Mouse (Mus musculus): ENCODE data around the gene Sdhaf3. TPM values are rescaled to one million over a fixed set of nuclear protein-coding genes. Genes with fewer than 3 reads are reported as not detected.

The Sdhaf3 gene
- polyA plus RNA-seq, 1 experiment from 2014 or later = 5.1 TPM

DNA sequence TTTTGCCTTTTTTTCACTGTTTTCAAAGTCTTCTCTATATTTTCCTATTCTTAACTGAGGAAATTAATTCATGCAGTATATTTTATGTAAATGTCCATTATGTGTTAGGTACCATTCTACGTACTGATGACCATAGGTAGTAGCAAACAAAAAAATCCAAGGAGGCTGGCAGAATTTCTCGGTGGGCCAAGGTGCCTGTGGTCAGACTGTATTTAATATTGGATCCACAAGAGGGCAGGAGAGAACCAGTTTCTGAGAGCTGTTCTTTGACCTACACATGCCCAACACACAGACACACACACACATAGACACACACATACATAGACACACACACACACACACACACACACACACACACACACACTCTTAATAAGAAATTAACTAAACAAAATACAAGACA, 48.2 kb downstream of the Sdhaf3 start:
- Histone ChIP-seq H3K27me3 (ENCODE audit: control insufficient read depth, insufficient read depth, low read length) (no peaks in the 10 kb centered on the region), H3K4me3 (replicated peaks; ENCODE audit: low read length) (no peak overlapping the region), H3K4me1 (ENCODE audit: control insufficient read depth, insufficient read depth, low read length) (no peaks in the 10 kb centered on the region), H3K4me2 (ENCODE audit: low read depth, low read length) (no peak overlapping the region), H3K9me3 (replicated peaks; ENCODE audit: control insufficient read depth, low read length) (no peaks in the 10 kb centered on the region), H3K9ac (ENCODE audit: low read length) (no peak overlapping the region), H3K36me3 (ENCODE audit: control insufficient read depth, insufficient read depth, low read length) (no peaks in the 10 kb centered on the region), H3K27ac (ENCODE audit: low read length) (no peak overlapping the region)
- ATAC-seq (ENCODE audit: insufficient read depth, low FRiP score) = no peak
- 54% methylated on average over 2 of the region's 2 CpGs for WGBS

DNA sequence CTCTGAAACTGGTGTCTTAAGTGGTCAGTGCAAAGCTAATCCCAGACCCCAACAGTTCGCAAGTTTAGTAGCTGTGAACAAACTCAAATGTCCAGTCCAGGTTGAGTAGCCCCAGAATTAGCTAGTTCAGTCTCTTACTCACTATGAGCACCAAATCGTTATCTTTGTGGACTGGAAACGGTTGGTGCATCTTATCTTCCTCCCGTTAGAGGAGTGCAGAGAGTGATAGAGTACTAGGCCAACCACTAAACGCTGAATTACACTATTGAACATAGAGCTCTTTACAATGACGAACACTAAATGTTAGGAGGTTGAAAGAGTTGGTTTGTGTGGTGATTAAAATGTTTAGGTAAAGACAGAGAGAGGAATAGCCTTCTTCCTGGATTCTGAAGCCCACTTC, 82.3 kb downstream of the Sdhaf3 start:
- 88% methylated on average over 6 of the region's 6 CpGs for WGBS
- ATAC-seq (ENCODE audit: insufficient read depth, low FRiP score) = no peak
- no peaks in the 10 kb centered on the region for H3K36me3 ChIP-seq (ENCODE audit: control insufficient read depth, insufficient read depth, low read length)

DNA sequence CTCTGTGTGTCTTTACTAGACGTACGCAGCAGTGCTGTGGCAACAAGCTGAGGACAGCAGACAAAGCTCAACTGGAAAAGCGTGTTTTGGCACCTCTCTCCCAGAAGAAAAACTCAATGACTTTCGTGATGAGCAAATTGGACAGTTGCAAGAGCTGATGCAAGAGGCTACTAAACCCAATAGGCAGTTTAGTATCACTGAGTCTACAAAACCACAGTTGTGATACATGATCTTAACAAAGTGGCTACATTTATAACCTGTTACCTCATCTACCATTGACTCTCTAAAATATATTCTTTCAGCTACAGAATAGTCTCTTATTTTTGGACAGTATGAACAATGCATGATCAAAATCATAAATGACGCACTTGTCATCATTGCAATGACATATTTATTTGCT, 83.0 kb downstream of the Sdhaf3 start:
- H3K27ac ChIP-seq (ENCODE audit: low read length) = no peak overlapping the region
- no peak overlapping the region for H3K4me3 ChIP-seq (replicated peaks; ENCODE audit: low read length)
- no peaks in the 10 kb centered on the region for H3K27me3 ChIP-seq (ENCODE audit: control insufficient read depth, insufficient read depth, low read length)
- no peaks in the 10 kb centered on the region for H3K9me3 ChIP-seq (replicated peaks; ENCODE audit: control insufficient read depth, low read length)
- ATAC-seq (ENCODE audit: insufficient read depth, low FRiP score) = no peak
- H3K36me3 ChIP-seq (ENCODE audit: control insufficient read depth, insufficient read depth, low read length) = no peaks in the 10 kb centered on the region
- H3K4me2 ChIP-seq (ENCODE audit: low read depth, low read length) = no peak overlapping the region
- WGBS = 78% methylated on average over 5 of the region's 5 CpGs
- no peak overlapping the region for H3K9ac ChIP-seq (ENCODE audit: low read length)
- no peaks in the 10 kb centered on the region for H3K4me1 ChIP-seq (ENCODE audit: control insufficient read depth, insufficient read depth, low read length)

More for the DNA sequence above, 82.3 kb downstream of the Sdhaf3 start:
- Histone ChIP-seq H3K27me3 (ENCODE audit: control insufficient read depth, insufficient read depth, low read length) (no peaks in the 10 kb centered on the region), H3K9ac (ENCODE audit: low read length) (no peak overlapping the region), H3K4me3 (replicated peaks; ENCODE audit: low read length) (no peak overlapping the region), H3K4me2 (ENCODE audit: low read depth, low read length) (no peak overlapping the region), H3K9me3 (replicated peaks; ENCODE audit: control insufficient read depth, low read length) (no peaks in the 10 kb centered on the region), H3K4me1 (ENCODE audit: control insufficient read depth, insufficient read depth, low read length) (no peaks in the 10 kb centered on the region), H3K27ac (ENCODE audit: low read length) (no peak overlapping the region)

GRCm38 (mm10) chr6:7041912-7042311, 86.1 kb downstream of the Sdhaf3 start:
- Histone ChIP-seq H3K4me2 (ENCODE audit: low read depth, low read length) (no peak overlapping the region), H3K9me3 (replicated peaks; ENCODE audit: control insufficient read depth, low read length) (no peaks in the 10 kb centered on the region), H3K27me3 (ENCODE audit: control insufficient read depth, insufficient read depth, low read length) (no peaks in the 10 kb centered on the region), H3K9ac (ENCODE audit: low read length) (no peak overlapping the region), H3K27ac (ENCODE audit: low read length) (no peak overlapping the region), H3K36me3 (ENCODE audit: control insufficient read depth, insufficient read depth, low read length) (no peaks in the 10 kb centered on the region), H3K4me1 (ENCODE audit: control insufficient read depth, insufficient read depth, low read length) (no peaks in the 10 kb centered on the region), H3K4me3 (replicated peaks; ENCODE audit: low read length) (no peak overlapping the region)
- WGBS = 79% methylated on average over 1 of the region's 1 CpGs
- ATAC-seq (ENCODE audit: insufficient read depth, low FRiP score) = no peak

GRCm38 (mm10) chr6:7062819-7063218, 107.0 kb downstream of the Sdhaf3 start:
- Histone ChIP-seq H3K9ac (ENCODE audit: low read length) (no peak overlapping the region), H3K36me3 (ENCODE audit: control insufficient read depth, insufficient read depth, low read length) (no peaks in the 10 kb centered on the region), H3K4me2 (ENCODE audit: low read depth, low read length) (no peak overlapping the region), H3K4me1 (ENCODE audit: control insufficient read depth, insufficient read depth, low read length) (no peaks in the 10 kb centered on the region), H3K27ac (ENCODE audit: low read length) (no peak overlapping the region), H3K9me3 (replicated peaks; ENCODE audit: control insufficient read depth, low read length) (no peaks in the 10 kb centered on the region), H3K27me3 (ENCODE audit: control insufficient read depth, insufficient read depth, low read length) (no peaks in the 10 kb centered on the region), H3K4me3 (replicated peaks; ENCODE audit: low read length) (no peak overlapping the region)
- ATAC-seq (ENCODE audit: insufficient read depth, low FRiP score) = no peak
- WGBS = 90% methylated on average over 3 of the region's 3 CpGs

DNA sequence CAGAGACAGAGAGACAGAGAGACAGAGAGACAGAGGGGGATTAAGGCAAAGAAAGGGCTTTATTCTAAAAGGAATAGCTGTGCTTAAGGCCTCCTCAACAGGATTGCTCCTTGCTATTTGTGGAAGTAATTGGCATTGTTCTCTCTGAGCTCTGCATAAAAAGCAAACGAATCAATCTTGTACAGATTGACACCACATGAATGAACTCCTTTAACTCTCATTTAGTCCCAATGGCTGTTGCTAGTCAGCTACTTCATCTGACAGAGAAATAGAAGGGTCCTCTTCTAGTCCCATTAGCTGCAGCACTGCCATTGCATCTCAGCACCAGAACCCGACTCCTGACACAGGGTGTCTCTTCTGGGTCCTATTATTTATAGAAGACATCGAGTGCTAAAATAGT, 113.0 kb downstream of the Sdhaf3 start:
- H3K9ac ChIP-seq (ENCODE audit: low read length) = no peak overlapping the region
- no peak for ATAC-seq (ENCODE audit: insufficient read depth, low FRiP score)
- WGBS = 67% methylated on average over 3 of the region's 3 CpGs
- no peaks in the 10 kb centered on the region for H3K9me3 ChIP-seq (replicated peaks; ENCODE audit: control insufficient read depth, low read length)
- no peak overlapping the region for H3K27ac ChIP-seq (ENCODE audit: low read length)
- H3K4me1 ChIP-seq (ENCODE audit: control insufficient read depth, insufficient read depth, low read length) = no peaks in the 10 kb centered on the region
- H3K36me3 ChIP-seq (ENCODE audit: control insufficient read depth, insufficient read depth, low read length) = no peaks in the 10 kb centered on the region
- no peak overlapping the region for H3K4me2 ChIP-seq (ENCODE audit: low read depth, low read length)
- H3K4me3 ChIP-seq (replicated peaks; ENCODE audit: low read length) = no peak overlapping the region
- H3K27me3 ChIP-seq (ENCODE audit: control insufficient read depth, insufficient read depth, low read length) = no peaks in the 10 kb centered on the region

DNA sequence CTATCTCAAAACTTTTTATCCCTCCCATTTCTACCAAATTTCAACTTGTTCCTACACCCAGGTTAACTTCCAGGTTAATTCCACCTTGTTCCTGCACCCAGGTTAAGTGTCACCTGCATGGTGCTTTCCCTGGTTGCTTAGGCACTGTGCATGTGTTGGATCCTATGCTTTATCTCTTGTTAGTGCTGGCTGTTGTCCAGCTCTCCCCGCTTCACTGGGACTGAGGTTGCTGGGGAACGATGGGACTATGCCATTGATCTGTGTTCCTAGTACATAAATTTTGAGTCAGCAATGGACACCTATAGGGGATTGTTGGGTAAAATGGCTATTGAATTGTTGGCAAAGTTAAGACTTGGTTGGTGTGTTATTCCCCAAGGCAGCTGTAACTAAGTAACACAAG, 113.7 kb downstream of the Sdhaf3 start:
- Histone ChIP-seq H3K27me3 (ENCODE audit: control insufficient read depth, insufficient read depth, low read length) (no peaks in the 10 kb centered on the region), H3K9ac (ENCODE audit: low read length) (no peak overlapping the region), H3K9me3 (replicated peaks; ENCODE audit: control insufficient read depth, low read length) (no peaks in the 10 kb centered on the region), H3K27ac (ENCODE audit: low read length) (no peak overlapping the region), H3K4me2 (ENCODE audit: low read depth, low read length) (no peak overlapping the region), H3K4me3 (replicated peaks; ENCODE audit: low read length) (no peak overlapping the region), H3K36me3 (ENCODE audit: control insufficient read depth, insufficient read depth, low read length) (no peaks in the 10 kb centered on the region), H3K4me1 (ENCODE audit: control insufficient read depth, insufficient read depth, low read length) (no peaks in the 10 kb centered on the region)
- ATAC-seq (ENCODE audit: insufficient read depth, low FRiP score) = no peak
- WGBS = 80% methylated on average over 2 of the region's 2 CpGs

DNA sequence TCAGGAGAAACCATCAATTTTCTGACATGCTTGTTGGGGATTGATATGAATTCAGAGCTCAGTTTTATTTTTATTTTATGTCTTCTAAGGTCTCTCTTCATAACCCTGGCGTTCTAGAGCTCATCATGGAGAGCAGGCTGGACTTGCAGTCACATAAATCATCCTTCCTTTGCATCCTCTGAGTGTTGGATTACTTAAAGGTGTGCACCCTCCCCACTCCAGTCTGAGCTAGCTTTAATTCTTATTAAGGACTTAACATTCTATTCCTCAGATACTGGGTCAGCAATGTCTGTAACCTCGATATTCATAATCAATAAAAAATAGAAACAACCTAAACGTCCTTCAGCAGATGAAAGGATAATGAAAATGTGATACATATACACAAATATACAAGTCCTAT, 126.2 kb downstream of the Sdhaf3 start:
- Histone ChIP-seq H3K27me3 (ENCODE audit: control insufficient read depth, insufficient read depth, low read length) (no peaks in the 10 kb centered on the region), H3K27ac (ENCODE audit: low read length) (no peak overlapping the region), H3K9me3 (replicated peaks; ENCODE audit: control insufficient read depth, low read length) (no peaks in the 10 kb centered on the region), H3K4me1 (ENCODE audit: control insufficient read depth, insufficient read depth, low read length) (no peaks in the 10 kb centered on the region), H3K4me2 (ENCODE audit: low read depth, low read length) (no peak overlapping the region), H3K9ac (ENCODE audit: low read length) (no peak overlapping the region), H3K36me3 (ENCODE audit: control insufficient read depth, insufficient read depth, low read length) (no peaks in the 10 kb centered on the region), H3K4me3 (replicated peaks; ENCODE audit: low read length) (no peak overlapping the region)
- no peak for ATAC-seq (ENCODE audit: insufficient read depth, low FRiP score)
- WGBS = 57% methylated on average over 3 of the region's 3 CpGs

GRCm38 (mm10) chr6:7082467-7083259, 126.9 kb downstream of the Sdhaf3 start:
- 70% methylated on average over 5 of the region's 5 CpGs for WGBS
- ATAC-seq (ENCODE audit: insufficient read depth, low FRiP score) = no peak

More at GRCm38 (mm10) chr6:7082467-7083259, 126.9 kb downstream of the Sdhaf3 start:
- Histone ChIP-seq H3K36me3 (ENCODE audit: control insufficient read depth, insufficient read depth, low read length) (no peaks in the 10 kb centered on the region), H3K4me1 (ENCODE audit: control insufficient read depth, insufficient read depth, low read length) (no peaks in the 10 kb centered on the region), H3K4me2 (ENCODE audit: low read depth, low read length) (no peak overlapping the region), H3K9me3 (replicated peaks; ENCODE audit: control insufficient read depth, low read length) (no peaks in the 10 kb centered on the region), H3K9ac (ENCODE audit: low read length) (no peak overlapping the region), H3K27me3 (ENCODE audit: control insufficient read depth, insufficient read depth, low read length) (no peaks in the 10 kb centered on the region), H3K27ac (ENCODE audit: low read length) (no peak overlapping the region), H3K4me3 (replicated peaks; ENCODE audit: low read length) (no peak overlapping the region)

Measured in stomach, embryonic 16.5 days (tissue).